Mouse (Mus musculus) kidney, adult 8-10 months (tissue): ENCODE measurements at regions not wholly inside any gene's neighbourhood (a gene's known extent, or its start where the extent isn't known, plus 50 kb on each side); places are given as distances from the start of the nearest gene placed in this dataset.
A peak's percentile ranks its signal among the peaks of the same experiment; 100 is the strongest.

Experiments used
- DNase-seq, 2 experiments: peaks; one replicate each; pipeline ENCODE4 v3.0.0; 2022

GRCm38 (mm10) chr7:71873817-71874216 is 432.6 kb downstream of the Mctp2 start:
- DNase-seq: no peak

DNA sequence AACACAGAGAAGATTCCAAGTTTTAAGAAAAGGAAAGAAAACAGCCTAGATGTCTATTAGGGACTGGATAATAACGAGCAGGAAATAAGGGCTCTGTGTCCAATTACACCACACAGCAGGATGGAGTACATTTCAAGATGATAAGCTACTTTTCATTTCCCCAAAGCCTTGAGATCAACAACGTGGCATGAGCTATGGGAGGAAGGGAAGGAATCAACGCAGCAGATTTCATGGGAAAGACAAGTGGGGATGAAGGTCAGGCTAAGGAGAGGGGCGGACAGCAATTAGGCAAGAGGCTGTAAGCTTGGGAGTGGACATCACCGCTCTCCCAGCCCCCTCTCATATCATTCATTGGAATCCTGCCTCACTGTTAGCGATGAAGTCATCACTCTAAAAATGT is 433.5 kb downstream of the Mctp2 start:
- no peak for DNase-seq

- peak; percentile 21 to 53 for DNase-seq
Measured at GRCm38 (mm10) chr7:71867090-71867489, 439.3 kb downstream of the Mctp2 start.

DNA sequence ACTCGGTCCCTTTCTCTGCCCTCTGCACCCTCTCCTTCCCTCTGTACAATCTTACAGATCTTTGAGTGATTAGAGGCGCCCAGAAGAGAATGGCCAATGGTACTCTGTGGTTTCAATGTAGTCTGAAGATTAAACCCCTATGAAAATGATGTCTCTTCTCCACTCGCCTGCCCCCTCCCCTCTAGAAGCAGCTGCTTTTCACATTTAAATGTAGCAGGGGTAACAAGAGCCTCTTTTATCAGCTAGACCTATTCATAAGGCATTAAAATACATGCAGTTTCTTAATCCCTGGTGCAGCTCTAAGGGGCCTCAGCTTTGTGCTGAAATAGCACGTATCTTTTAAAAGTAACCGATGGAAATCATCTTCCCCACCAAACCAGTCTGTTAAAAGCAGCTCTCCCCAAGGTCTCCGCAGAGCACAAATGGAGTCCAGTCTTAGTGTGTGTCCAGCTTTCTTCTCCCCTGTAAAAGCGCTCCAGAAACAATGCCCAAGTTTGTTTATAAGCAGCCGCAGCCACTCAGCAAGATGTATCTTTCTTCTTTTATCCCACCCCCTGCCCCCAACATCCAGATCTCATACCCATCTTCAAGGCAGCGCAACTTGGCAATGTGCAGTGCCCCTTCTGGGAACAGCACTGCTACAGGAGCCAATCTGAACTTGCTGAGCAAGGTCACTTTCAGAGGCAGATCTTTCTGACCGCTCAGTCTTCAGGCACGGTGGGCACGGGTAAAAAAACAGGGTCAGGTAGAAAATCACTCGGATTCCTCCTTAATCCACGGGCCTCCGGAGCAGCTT is 440.8 kb downstream of the Mctp2 start:
- no peak for DNase-seq

GRCm38 (mm10) chr7:71852864-71853263 is 453.5 kb downstream of the Mctp2 start:
- DNase-seq: no peak

DNA sequence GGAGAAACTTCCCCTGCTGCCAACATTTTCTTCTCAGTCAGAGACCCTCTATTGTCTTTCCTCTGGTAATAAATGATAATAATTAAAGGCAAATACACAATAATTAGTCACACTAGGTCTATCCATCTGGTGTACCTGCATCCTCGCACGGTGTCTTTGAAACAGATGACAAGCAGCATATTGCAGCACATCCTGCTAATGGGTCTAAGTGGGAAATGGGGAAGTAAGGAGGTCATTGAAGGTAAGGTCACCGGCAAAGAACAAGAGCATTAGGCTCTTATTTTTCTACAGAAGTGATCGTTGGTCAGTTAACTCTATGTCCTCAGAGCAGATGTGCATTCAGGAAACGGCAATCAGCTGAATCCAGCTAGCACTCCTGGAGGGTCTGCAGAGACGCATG is 457.2 kb downstream of the Mctp2 start:
- no peak for DNase-seq

DNA sequence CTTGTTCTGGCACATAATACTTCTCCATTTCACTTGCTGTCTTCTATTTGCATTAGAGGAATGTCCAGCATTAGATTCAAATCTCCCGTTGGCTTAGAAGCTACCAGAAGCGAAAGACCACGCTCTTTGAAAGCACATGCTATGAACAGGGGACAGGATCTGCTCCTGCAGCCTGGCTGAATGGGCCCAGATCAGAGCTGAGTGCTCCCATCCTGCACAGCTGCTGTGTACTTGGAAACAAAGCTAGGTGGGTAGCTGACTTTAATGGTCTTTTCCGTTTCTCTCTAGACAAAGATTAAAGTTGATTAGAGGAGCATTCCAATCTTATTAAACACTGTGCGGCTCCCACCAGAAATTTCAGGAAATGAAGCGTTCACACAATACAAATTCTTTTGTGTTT is 468.6 kb downstream of the Mctp2 start:
- DNase-seq: no peak

- no peak for DNase-seq
Measured at GRCm38 (mm10) chr7:71831790-71832525, 474.4 kb downstream of the Mctp2 start.

- no peak for DNase-seq
Measured at GRCm38 (mm10) chr7:71829567-71829966, 476.8 kb downstream of the Mctp2 start.

DNA sequence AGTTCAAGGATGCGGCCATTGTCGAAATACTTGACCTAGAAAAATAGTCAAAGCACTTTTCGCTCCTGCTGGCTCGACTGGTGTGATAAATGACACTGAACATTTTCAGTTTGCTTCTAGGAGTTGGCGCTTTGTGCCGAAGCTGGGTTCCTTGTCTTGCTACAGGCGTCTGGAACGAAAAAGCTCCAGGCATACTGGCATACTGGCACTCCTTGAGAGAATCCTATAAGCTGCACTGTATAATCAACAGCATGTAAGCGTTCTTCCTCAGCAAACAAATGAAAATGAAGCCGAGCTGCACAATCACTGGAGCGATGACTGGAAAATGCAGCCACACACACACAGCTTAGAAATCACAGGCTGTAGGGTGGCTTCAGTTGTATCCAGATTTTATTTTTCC is 464.9 kb upstream of the Gm10295 start:
- no peak for DNase-seq

- DNase-seq: no peak
Measured at GRCm38 (mm10) chr7:71794201-71794600, 442.9 kb upstream of the Gm10295 start.

DNA sequence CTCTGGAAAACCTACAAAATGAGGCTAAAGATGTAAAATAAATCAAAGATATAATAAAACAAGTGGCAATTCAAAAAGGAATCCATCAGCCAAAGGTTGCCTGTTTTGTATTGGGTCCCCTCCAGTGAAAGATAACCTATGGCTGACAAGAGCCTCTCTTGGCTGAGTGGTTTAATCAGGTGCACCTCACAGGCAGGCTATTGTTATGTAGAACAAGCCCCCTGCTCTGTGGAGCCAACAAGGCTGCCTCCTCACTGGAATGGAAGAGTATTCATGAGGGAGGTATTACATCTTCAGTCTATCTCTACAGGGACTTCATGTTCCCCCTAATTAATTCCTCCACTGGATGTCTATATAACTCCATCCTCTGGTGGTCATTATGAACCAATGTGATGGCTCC is 437.1 kb upstream of the Gm10295 start:
- DNase-seq: no peak

GRCm38 (mm10) chr7:71782496-71782895 is 431.2 kb upstream of the Gm10295 start:
- DNase-seq: no peak

DNA sequence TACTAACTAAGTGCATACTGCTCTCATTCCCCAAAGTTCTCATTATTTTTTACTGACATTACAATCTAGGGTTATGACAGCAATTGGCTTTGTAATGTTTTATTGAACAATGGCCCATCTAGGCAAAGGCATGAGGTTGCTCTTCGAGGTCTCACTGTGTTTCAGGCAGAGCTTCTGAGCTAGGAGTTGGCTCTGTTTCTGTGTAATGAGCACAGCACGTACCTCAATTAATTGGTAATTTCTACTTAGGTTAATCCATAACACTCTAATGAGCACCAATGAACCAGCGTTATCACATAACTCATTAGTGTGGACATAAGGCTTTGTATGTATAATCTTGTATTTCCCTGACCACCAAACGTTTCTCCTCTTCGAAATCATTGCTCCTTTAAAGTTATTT is 398.6 kb upstream of the Gm10295 start:
- DNase-seq: no peak

GRCm38 (mm10) chr7:71746118-71746897 is 395.0 kb upstream of the Gm10295 start:
- no peak for DNase-seq

DNA sequence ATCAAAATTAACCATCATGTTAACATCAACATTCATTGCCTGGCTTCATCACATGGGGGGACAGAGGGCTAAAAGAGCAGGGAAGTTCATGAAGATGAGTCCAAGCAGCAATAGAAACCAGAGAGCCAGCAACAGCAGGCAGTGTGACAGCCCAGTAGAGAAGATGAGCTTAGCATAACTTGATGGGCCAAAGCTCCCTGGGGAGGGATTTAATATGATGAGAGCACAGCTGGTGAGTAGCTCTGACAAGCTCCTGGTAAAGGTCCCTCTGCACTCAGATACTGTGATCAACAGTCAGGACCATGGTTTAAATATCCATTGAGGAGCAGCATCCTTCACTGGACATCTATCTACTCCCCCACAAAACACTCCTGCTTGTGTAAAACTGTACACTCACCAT is 377.2 kb upstream of the Gm10295 start:
- no peak for DNase-seq

- no peak for DNase-seq
Measured at GRCm38 (mm10) chr7:71708209-71708608, 356.9 kb upstream of the Gm10295 start.

DNA sequence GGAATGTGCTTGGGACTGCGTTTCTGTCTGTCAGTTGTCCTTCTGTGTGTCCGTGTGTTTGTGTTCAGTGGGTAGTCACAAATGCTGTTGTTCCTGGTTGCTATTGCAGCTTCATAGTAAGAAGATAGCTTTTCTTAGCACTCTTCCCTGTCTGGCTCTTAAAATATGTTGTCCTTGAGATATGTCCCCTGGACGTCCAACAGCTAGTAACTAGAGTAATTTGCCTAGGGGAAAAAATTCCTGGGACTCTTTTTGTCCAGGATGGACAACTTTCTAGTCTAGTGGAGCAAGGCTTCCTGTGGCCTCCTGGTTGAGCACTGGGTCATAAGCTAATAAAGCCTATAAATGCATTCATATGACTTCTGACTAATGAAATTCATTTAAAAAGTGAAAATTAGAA is 354.9 kb upstream of the Gm10295 start:
- DNase-seq: no peak

- peak; percentile 56 to 58 for DNase-seq
Measured at GRCm38 (mm10) chr7:71705426-71706050, 354.3 kb upstream of the Gm10295 start.

DNA sequence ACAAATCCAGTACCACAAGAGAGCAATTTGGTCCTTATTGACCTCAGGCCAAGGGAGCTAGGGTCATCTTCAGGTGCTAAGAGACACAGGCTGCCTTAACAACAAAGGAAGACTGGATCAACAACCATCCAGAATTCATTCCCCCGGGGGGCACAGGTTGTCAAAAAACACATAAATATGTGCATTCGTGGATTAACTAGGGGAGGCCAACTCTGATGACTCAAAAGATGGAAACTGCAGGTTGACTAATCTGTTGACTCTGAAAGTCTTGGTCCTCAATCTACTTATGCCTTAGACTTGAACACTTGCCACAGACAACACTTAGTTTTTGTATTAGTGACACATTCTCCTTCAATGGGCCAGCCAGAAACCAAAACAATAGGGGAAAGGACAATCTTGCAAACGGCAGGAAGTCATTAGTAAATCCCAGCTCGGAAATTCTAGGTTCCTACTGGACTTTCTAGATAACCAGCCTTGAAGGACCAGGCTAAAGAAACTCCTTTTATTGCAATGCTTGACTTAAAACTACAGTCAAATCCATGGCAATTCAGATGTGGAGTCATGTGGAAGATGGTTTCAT is 353.5 kb upstream of the Gm10295 start:
- peak; percentile 6 to 44 for DNase-seq
